Mouse (Mus musculus): Measurements from ENCODE around the gene Mxi1.
A peak's percentile ranks its signal among the peaks of the same experiment; 100 is the strongest.

GRCm38 (mm10) chr19:53333730-53334129, 23.4 kb downstream of the Mxi1 start:
- no peak for TF ChIP-seq CTCF (IDR thresholded peaks at IDR 0.05; ENCODE audit: low read depth)
- 0 out of 2 replicates have a peak, but pooled peaks have one; percentile 29 for TF ChIP-seq EP300 (IDR thresholded peaks at IDR 0.05; ENCODE audit: low read depth)

Data from liver, embryonic 14.5 days (tissue).